Mouse (Mus musculus) stomach, postnatal 0 days (tissue): ENCODE results near the gene AI467606. TPM values are rescaled to one million over a fixed set of nuclear protein-coding genes. Genes with fewer than 3 reads are reported as not detected.

Experiments
- ATAC-seq: fragments of 200-750 bp; cut with Nextera tagmentation; 2 replicates; pipeline ENCODE4 v1.8.0; 2017; ENCODE audit not compliant: low FRiP score, low TSS enrichment
- DNase-seq: peaks from one replicate; pipeline ENCODE4 v3.0.0-alpha.2; 2016; ENCODE audit warnings: low spot score
- H3K27ac ChIP-seq: fragments of 300-500 bp; sonication (generic); replicated peaks from 2 replicates; pipeline ENCODE4 v1.5.1; 2014; ENCODE audit warnings: mild to moderate bottlenecking, control low read depth
- H3K27me3 ChIP-seq: fragments of 300-500 bp; sonication (generic); 2 replicates; pipeline ENCODE4 v1.6.1; 2014; ENCODE audit warnings: low read length; ENCODE audit not compliant: control insufficient read depth, insufficient read depth
- H3K36me3 ChIP-seq: fragments of 300-500 bp; sonication (generic); 2 replicates; pipeline ENCODE4 v1.6.1; 2014; ENCODE audit warnings: low read length, mixed read lengths; ENCODE audit not compliant: control insufficient read depth, insufficient read depth
- H3K4me1 ChIP-seq: fragments of 300-500 bp; sonication (generic); replicated peaks from 2 replicates; pipeline ENCODE4 v1.6.1; 2014; ENCODE audit warnings: antibody characterized with exemption; ENCODE audit not compliant: control insufficient read depth, insufficient read depth
- H3K4me2 ChIP-seq: fragments of 300-500 bp; sonication (generic); replicated peaks from 2 replicates; pipeline ENCODE4 v1.6.1; 2014; ENCODE audit warnings: low read depth, mild to moderate bottlenecking, control low read depth, moderate library complexity
- H3K4me3 ChIP-seq: fragments of 300-500 bp; sonication (generic); 2 replicates; pipeline ENCODE4 v1.5.1; 2014; ENCODE audit warnings: low read depth, low read length, control low read depth
- H3K9ac ChIP-seq: fragments of 300-500 bp; sonication (generic); 2 replicates; pipeline ENCODE4 v1.6.1; 2014; ENCODE audit warnings: mild to moderate bottlenecking, low read length, control low read depth, mixed read lengths
- H3K9me3 ChIP-seq: fragments of 300-500 bp; sonication (generic); 2 replicates; pipeline ENCODE4 v1.6.1; 2016; ENCODE audit warnings: low read length; ENCODE audit not compliant: control insufficient read depth
- CTCF ChIP-seq: IDR thresholded peaks from 2 replicates; pipeline ENCODE4 v1.5.1; 2016; ENCODE audit warnings: antibody characterized with exemption, low read depth, mild to moderate bottlenecking, moderate library complexity
- EP300 ChIP-seq: optimal IDR thresholded peaks from 2 replicates; pipeline ENCODE3; 2016; ENCODE audit warnings: antibody characterized with exemption
- WGBS: fragments of 180-500 bp; shearing (Covaris S2); extraction: QIAGEN DNeasy Blood & Tissue Kit; methylation state at CpG from one replicate; pipeline ENCODE4 v1.1.7; 2014; 5-methylcytosine and 5-hydroxymethylcytosine counted together
- polyA plus RNA-seq: library from polyadenylated mRNA; unstranded; fragments of >200 nt; fragmentation: Nextera tagmentation; extraction: Ambion mirVana; gene quantifications from 2 replicates; pipeline ENCODE4 v1.2.1, GENCODE M21; 2015

AI467606 gene
- polyA plus RNA-seq, 1 experiment from 2014 or later = 4.0 TPM

GRCm38 (mm10) chr7:127070871-127071413 lies 20.2 kb upstream of the AI467606 start:
- WGBS = 61% methylated on average over 4 of the region's 4 CpGs

GRCm38 (mm10) chr7:127073221-127073620 lies 17.9 kb upstream of the AI467606 start:
- Histone ChIP-seq H3K4me2 (no peak overlapping the region), H3K36me3 (no peaks in the 10 kb centered on the region), H3K4me3 (no peak overlapping the region), H3K27ac (no peak overlapping the region), H3K4me1 (no peaks in the 10 kb centered on the region), H3K27me3 (no peaks in the 10 kb centered on the region), H3K9ac (no peak overlapping the region), H3K9me3 (no peaks in the 10 kb centered on the region)
- 76% methylated on average over 4 of the region's 4 CpGs for WGBS
- ATAC-seq (no peak), DNase-seq (no peak)
- no peak for TF ChIP-seq EP300
- TF ChIP-seq CTCF = no peak

More at GRCm38 (mm10) chr7:127070871-127071413, 20.2 kb upstream of the AI467606 start:
- no peak overlapping the region for H3K9ac ChIP-seq
- TF ChIP-seq CTCF (no peak), EP300 (no peak)
- DNase-seq = no peak
- no peak overlapping the region for H3K27ac ChIP-seq
- H3K9me3 ChIP-seq = no peaks in the 10 kb centered on the region
- no peaks in the 10 kb centered on the region for H3K27me3 ChIP-seq
- no peak overlapping the region for H3K4me3 ChIP-seq
- no peak for ATAC-seq
- H3K4me2 ChIP-seq = no peak overlapping the region
- H3K36me3 ChIP-seq = no peaks in the 10 kb centered on the region
- no peaks in the 10 kb centered on the region for H3K4me1 ChIP-seq

GRCm38 (mm10) chr7:127076188-127076587 lies 15.0 kb upstream of the AI467606 start:
- 86% methylated on average over 5 of the region's 5 CpGs for WGBS
- H3K27me3 ChIP-seq = no peaks in the 10 kb centered on the region
- ATAC-seq = no peak

GRCm38 (mm10) chr7:127077692-127078091 lies 13.5 kb upstream of the AI467606 start:
- H3K27me3 ChIP-seq = no peaks in the 10 kb centered on the region
- TF ChIP-seq EP300 (no peak), CTCF (peak; percentile 36; the same call in 1 of the 2 replicates)
- no peak overlapping the region for H3K27ac ChIP-seq
- H3K9ac ChIP-seq = no peak overlapping the region
- H3K4me3 ChIP-seq = no peak overlapping the region
- no peak for DNase-seq
- H3K4me2 ChIP-seq = no peak overlapping the region
- H3K4me1 ChIP-seq = no peaks in the 10 kb centered on the region
- H3K36me3 ChIP-seq = no peaks in the 10 kb centered on the region
- 76% methylated on average over 3 of the region's 3 CpGs for WGBS
- H3K9me3 ChIP-seq = no peaks in the 10 kb centered on the region
- no peak for ATAC-seq

More at GRCm38 (mm10) chr7:127076188-127076587, 15.0 kb upstream of the AI467606 start:
- H3K4me1 ChIP-seq = no peaks in the 10 kb centered on the region
- TF ChIP-seq EP300 (no peak), CTCF (no peak)
- H3K9me3 ChIP-seq = no peaks in the 10 kb centered on the region
- no peak overlapping the region for H3K4me3 ChIP-seq
- H3K36me3 ChIP-seq = no peaks in the 10 kb centered on the region
- H3K27ac ChIP-seq = no peak overlapping the region
- DNase-seq = no peak
- no peak overlapping the region for H3K4me2 ChIP-seq
- H3K9ac ChIP-seq = no peak overlapping the region

- Histone ChIP-seq H3K4me1 (no peaks in the 10 kb centered on the region), H3K36me3 (no peaks in the 10 kb centered on the region), H3K9me3 (no peaks in the 10 kb centered on the region), H3K9ac (no peak overlapping the region), H3K4me3 (no peak overlapping the region), H3K27ac (no peak overlapping the region), H3K27me3 (no peaks in the 10 kb centered on the region), H3K4me2 (no peak overlapping the region)
- WGBS = 62% methylated on average over 3 of the region's 3 CpGs
- TF ChIP-seq EP300 (no peak), CTCF (no peak)
- ATAC-seq (no peak), DNase-seq (no peak)
These were observed 11.1 kb upstream of the AI467606 start for GRCm38 (mm10) chr7:127080045-127080444.

GRCm38 (mm10) chr7:127082271-127082670 lies 8.9 kb upstream of the AI467606 start:
- Histone ChIP-seq H3K9me3 (no peaks in the 10 kb centered on the region), H3K27me3 (no peaks in the 10 kb centered on the region), H3K36me3 (no peaks in the 10 kb centered on the region), H3K4me3 (no peak overlapping the region), H3K4me2 (no peak overlapping the region), H3K9ac (no peak overlapping the region), H3K4me1 (no peaks in the 10 kb centered on the region), H3K27ac (no peak overlapping the region)
- DNase-seq (no peak), ATAC-seq (no peak)
- no peak for TF ChIP-seq CTCF
- no peak for TF ChIP-seq EP300
- WGBS = 82% methylated on average over 8 of the region's 8 CpGs
